Comparison of ENCODE assay signal across 9 mouse cellular contexts in genomic region chr6:84375498-84375897, GRCm38 (mm10).
A peak's percentile ranks its signal among the peaks of the same experiment; 100 is the strongest.
DNase-seq lines count a peak whose midpoint lies in the region; ATAC-seq and TF ChIP-seq lines count a peak whose summit lies in the region.
"Had no signal": no experiment of that assay in that cellular context is flagged by ENCODE, and none has a peak within 500 bp of the region (broad histone marks: within the 10 kb centered on the region; RNA-seq: fewer than 3 reads in every experiment).

No protein-coding gene starts in this region.

- H3K9me3 ChIP-seq in lung, embryonic 14.5 days (ENCODE audit: low read depth, low read length), result no peaks in the 10 kb centered on the region
- H3K9me3 ChIP-seq: heart, embryonic 15.5 days had no signal

- H3K27me3 ChIP-seq in kidney, adult 2 months (replicated peaks; ENCODE audit: control insufficient read depth, insufficient read depth, low read length), result no peaks in the 10 kb centered on the region
- no peaks in the 10 kb centered on the region for H3K27me3 ChIP-seq in lung, embryonic 14.5 days (ENCODE audit: insufficient read depth, low read length)

- no peaks in the 10 kb centered on the region for H3K4me1 ChIP-seq in kidney, adult 2 months (ENCODE audit: control insufficient read depth, insufficient read depth, low read length)
- H3K4me1 ChIP-seq in lung, embryonic 14.5 days (ENCODE audit: insufficient read depth), result no peaks in the 10 kb centered on the region

- H3K4me2 ChIP-seq in lung, embryonic 14.5 days, result no peak overlapping the region
- H3K4me2 ChIP-seq: heart, embryonic 15.5 days had no signal

- peak; percentile 15 for DNase-seq in cerebellum, adult 11 months
- DNase-seq in cerebellum, adult 11-12 months, result no peak
- DNase-seq in right cerebral cortex, adult 18-20 months, result peak; percentile 17
- no peak for DNase-seq in right cerebral cortex, postnatal 36 days (ENCODE audit: low spot score in 2 of 2)
- peak; percentile 87 for DNase-seq in embryo, embryonic 10 days (ENCODE audit: low spot score)
- peak; percentile 42 for DNase-seq in kidney, adult 2 months
- peak; percentile 87 for DNase-seq in lung, embryonic 14.5 days
- DNase-seq in telencephalon, adult 2 months (ENCODE audit: low read depth, low spot score), result peak; percentile 9

- H3K4me3 ChIP-seq in kidney, adult 2 months (ENCODE audit: insufficient read depth, low read depth, low read length), result no peak overlapping the region
- no peak overlapping the region for H3K4me3 ChIP-seq in lung, embryonic 14.5 days (ENCODE audit: low read depth, low read length)
- H3K4me3 ChIP-seq: heart, embryonic 15.5 days had no signal

- H3K36me3 ChIP-seq in kidney, adult 2 months (ENCODE audit: control insufficient read depth, insufficient read depth, low read length), result no peaks in the 10 kb centered on the region
- H3K36me3 ChIP-seq in lung, embryonic 14.5 days (ENCODE audit: insufficient read depth), result no peaks in the 10 kb centered on the region
- H3K36me3 ChIP-seq: heart, embryonic 15.5 days had no signal

- H3K27ac ChIP-seq in kidney, adult 2 months (ENCODE audit: insufficient read depth, low read depth, low read length), result no peak overlapping the region
- no peak overlapping the region for H3K27ac ChIP-seq in lung, embryonic 14.5 days (ENCODE audit: low read depth)
- H3K27ac ChIP-seq: heart, embryonic 15.5 days had no signal

- H3K9ac ChIP-seq in lung, embryonic 14.5 days, result no peak overlapping the region
- H3K9ac ChIP-seq: heart, embryonic 15.5 days had no signal

- 9% methylated on average over 8 of the region's 8 CpGs for WGBS in kidney, adult 2 months
- 12% methylated on average over 8 of the region's 8 CpGs for WGBS in lung, embryonic 14.5 days

- peak; percentile 74 for TF ChIP-seq CTCF in kidney, adult 2 months (conservative IDR thresholded peaks at IDR 0.05; ENCODE audit: insufficient read depth, insufficient read length, low read depth, low read length)
- TF ChIP-seq CTCF in lung, embryonic 14.5 days (IDR thresholded peaks at IDR 0.05; ENCODE audit: low read depth), result peak; percentile 93

- no peak for TF ChIP-seq POLR2A in kidney, adult 2 months (IDR thresholded peaks at IDR 0.05; ENCODE audit: low read depth, low read length)

- ATAC-seq in lung, embryonic 14.5 days (ENCODE audit: insufficient read depth), result no peak; the same call in 1 of the 2 replicates

Comparison
In these comparisons a context has a peak if more than half of its experiments do, and no peak if none do; other contexts are left out.
1. DNase-seq: peak in cerebellum, adult 11 months (single experiment), right cerebral cortex, adult 18-20 months (single experiment), embryo, embryonic 10 days (single experiment), kidney, adult 2 months (single experiment), lung, embryonic 14.5 days (single experiment) and telencephalon, adult 2 months (single experiment); none in cerebellum, adult 11-12 months (single experiment) and right cerebral cortex, postnatal 36 days (0 of 2).